Mouse (Mus musculus) C2C12 (cell line): ENCODE measurements around the gene Gpat2.

Experiments used
- CTCF ChIP-seq: IDR thresholded peaks from one replicate; pipeline ENCODE4 v1.5.1; 2011; ENCODE audit not compliant: control insufficient read depth, insufficient read depth, insufficient read length
- MAX ChIP-seq: IDR thresholded peaks from one replicate; pipeline ENCODE4 v1.6.1; 2011; ENCODE audit warnings: mild to moderate bottlenecking, control low read depth
- MYOG ChIP-seq: IDR thresholded peaks from one replicate; pipeline ENCODE4 v1.6.1; 2011; ENCODE audit not compliant: control insufficient read depth, insufficient read length; ENCODE audit errors: extremely low read depth
- USF1 ChIP-seq: IDR thresholded peaks from one replicate; pipeline ENCODE4 v1.6.1; 2011; ENCODE audit warnings: low read depth, mild to moderate bottlenecking, control low read depth, moderate library complexity

DNA sequence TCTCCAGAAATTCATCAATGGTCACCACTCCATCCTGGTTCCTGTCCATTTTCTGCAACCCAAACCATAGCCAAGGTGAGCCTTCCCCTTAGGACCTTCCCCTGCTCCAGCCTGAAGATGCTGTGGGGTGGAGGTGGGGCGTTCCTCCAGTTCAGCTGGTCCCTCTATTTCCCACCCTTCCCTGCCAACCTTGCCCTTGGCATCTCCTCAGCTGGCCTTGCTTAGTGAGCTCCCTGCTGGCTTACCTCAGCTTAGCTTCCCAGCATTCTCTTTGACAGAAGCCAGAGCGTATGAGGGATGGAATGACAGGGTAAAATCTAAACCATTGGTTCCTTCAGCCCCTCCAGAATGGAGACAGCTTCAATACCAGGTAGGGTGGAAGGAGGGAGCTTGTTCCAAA, 34.3 kb downstream of the Gpat2 start:
- no peak for TF ChIP-seq CTCF
- no peak for TF ChIP-seq USF1
- TF ChIP-seq MYOG = no peak
- TF ChIP-seq MAX = no peak
